ENCODE assay signal across 8 mouse cellular contexts in genomic region chr8:105171116-105172002, GRCm38 (mm10). TPM values are rescaled to one million over a fixed set of nuclear protein-coding genes. Genes with fewer than 3 reads are reported as not detected.
DNase-seq lines count a peak whose midpoint lies in the region; ATAC-seq lines count a peak whose summit lies in the region.

No protein-coding gene starts in this region.

- peak overlapping the region; percentile 90 for H3K4me3 ChIP-seq in forebrain, embryonic 13.5 days
- peak overlapping the region; percentile 83 for H3K4me3 ChIP-seq in lung, embryonic 15.5 days

- H3K9ac ChIP-seq in forebrain, embryonic 13.5 days = peak overlapping the region; percentile 93
- H3K9ac ChIP-seq in lung, embryonic 15.5 days = peak overlapping the region; percentile 95

- H3K27ac ChIP-seq in forebrain, embryonic 13.5 days = peak overlapping the region; percentile 94
- peak overlapping the region; percentile 99 for H3K27ac ChIP-seq in lung, embryonic 15.5 days

- ATAC-seq in forebrain, embryonic 13.5 days = peak; percentile 37
- peak; percentile 23; the same call in 1 of the 2 replicates for ATAC-seq in lung, embryonic 15.5 days (ENCODE audit: borderline replicate concordance, extremely low read depth, low FRiP score, low TSS enrichment)

- H3K4me1 ChIP-seq in forebrain, embryonic 13.5 days = peaks cover 22% of the 10 kb centered on the region
- peaks cover 23% of the 10 kb centered on the region for H3K4me1 ChIP-seq in lung, embryonic 15.5 days

- peaks cover 5% of the 10 kb centered on the region; the same call in 1 of the 2 replicates for H3K36me3 ChIP-seq in forebrain, embryonic 13.5 days (ENCODE audit: poor library complexity, severe bottlenecking)
- H3K36me3 ChIP-seq in lung, embryonic 15.5 days = peaks cover 9% of the 10 kb centered on the region; the same call in 1 of the 2 replicates

- peak overlapping the region; percentile 65 for H3K4me2 ChIP-seq in forebrain, embryonic 13.5 days
- peak overlapping the region; percentile 63 for H3K4me2 ChIP-seq in lung, embryonic 15.5 days

- no peaks in the 10 kb centered on the region for H3K9me3 ChIP-seq in forebrain, embryonic 13.5 days (replicated peaks)
- no peaks in the 10 kb centered on the region for H3K9me3 ChIP-seq in lung, embryonic 15.5 days

- DNase-seq in CD4-positive, CD25-positive, alpha-beta regulatory T cell, adult 2 months (ENCODE audit: low read depth, low spot score) = peak; percentile 76
- DNase-seq in adrenal gland, postnatal 4 days (ENCODE audit: low spot score in 2 of 2) = peak; percentile 32 to 38
- DNase-seq in heart, postnatal 10 days = peak; percentile 72 to 77
- peak; percentile 22 to 52 for DNase-seq in layer of hippocampus, adult 18-20 months (ENCODE audit: low spot score in 2 of 2)
- DNase-seq in ovary, adult 18-20 months (ENCODE audit: low spot score) = peak; percentile 39
- DNase-seq in thymus, adult 18-20 months = peak; percentile 62 to 65

- intact Hi-C loops in heart, postnatal 10 days (cut with DNase I) = loop anchor here (2.0 to 5.0 kb wide), 2 partner anchors 15 to 46 kb away; no protein-coding TSS in a partner anchor

- WGBS in forebrain, embryonic 13.5 days = under 1% methylated on average over 88 of the region's 92 CpGs
- under 1% methylated on average over 92 of the region's 92 CpGs for WGBS in lung, embryonic 15.5 days

- no peaks in the 10 kb centered on the region for H3K27me3 ChIP-seq in forebrain, embryonic 13.5 days
- no peaks in the 10 kb centered on the region for H3K27me3 ChIP-seq in lung, embryonic 15.5 days

RNA-seq across cellular contexts. Expression of gene Cbfb, which starts 0.9 kb away (rescaled TPM):
- 10 to 100 TPM; 66.4 to 70.2 TPM for total RNA-seq in adrenal gland, postnatal 4 days (2021)
- polyA plus RNA-seq in forebrain, embryonic 13.5 days (2015; fragmentation: Nextera tagmentation; extraction: Ambion mirVana) = 38.3 and 40.1 TPM in 2 replicates
- total RNA-seq in heart, postnatal 10 days (2021) = 10 to 100 TPM; 32.4 to 37.0 TPM
- 10 to 100 TPM; 22.1 to 24.4 TPM for total RNA-seq in layer of hippocampus, adult 18-20 months (2021)
- polyA plus RNA-seq in lung, embryonic 15.5 days (2015; fragmentation: Nextera tagmentation; extraction: Ambion mirVana) = 62.9 and 63.3 TPM in 2 replicates

RNA-seq across cellular contexts. Expression of gene Ces4a, which starts 39.8 kb away (rescaled TPM):
- not detected for total RNA-seq in adrenal gland, postnatal 4 days (2021)
- 0.09 TPM in 1 of 2 replicates, not detected in the other for polyA plus RNA-seq in forebrain, embryonic 13.5 days (2015; fragmentation: Nextera tagmentation; extraction: Ambion mirVana)
- not detected for total RNA-seq in heart, postnatal 10 days (2021)
- not detected for total RNA-seq in layer of hippocampus, adult 18-20 months (2021)
- not detected in 2 replicates for polyA plus RNA-seq in lung, embryonic 15.5 days (2015; fragmentation: Nextera tagmentation; extraction: Ambion mirVana)

RNA-seq across cellular contexts. Expression of gene D230025D16Rik, which starts 53.6 kb away (rescaled TPM):
- 10 to 100 TPM; 33.3 to 38.1 TPM for total RNA-seq in adrenal gland, postnatal 4 days (2021)
- polyA plus RNA-seq in forebrain, embryonic 13.5 days (2015; fragmentation: Nextera tagmentation; extraction: Ambion mirVana) = 25.2 and 26.4 TPM in 2 replicates
- total RNA-seq in heart, postnatal 10 days (2021) = 10 to 100 TPM; 18.2 to 19.5 TPM
- total RNA-seq in layer of hippocampus, adult 18-20 months (2021) = 10 to 100 TPM; 35.4 to 39.0 TPM
- polyA plus RNA-seq in lung, embryonic 15.5 days (2015; fragmentation: Nextera tagmentation; extraction: Ambion mirVana) = 38.2 and 38.8 TPM in 2 replicates

Comparison
In these comparisons a context has a peak if more than half of its experiments do, and no peak if none do; other contexts are left out.
1. Peak in every context shown above with its lines: DNase-seq, ATAC-seq, H3K4me3 ChIP-seq and H3K27ac ChIP-seq.